Mouse (Mus musculus) liver, adult 2 months (tissue): ENCODE data around the gene Cipc.

ENCODE experiments used
- CTCF ChIP-seq: fragments of 200-500 bp; IDR thresholded peaks from 2 replicates; pipeline ENCODE4 v1.5.1; 2011; ENCODE audit warnings: low read depth, low read length, control low read depth
- POLR2A ChIP-seq: fragments of 200-500 bp; IDR thresholded peaks from 2 replicates; pipeline ENCODE4 v1.6.1; 2011; ENCODE audit warnings: low read length, control low read depth; ENCODE audit not compliant: insufficient read depth; ENCODE audit errors: extremely low read depth

- TF ChIP-seq CTCF: no peak
- TF ChIP-seq POLR2A: no peak
These were observed 47.3 kb downstream of the Cipc start for GRCm38 (mm10) chr12:86994166-86994565.
